Mouse (Mus musculus): Measurements from ENCODE around the gene Ttf1. TPM values are rescaled to one million over a fixed set of nuclear protein-coding genes. Genes with fewer than 3 reads are reported as not detected.

Gene Ttf1
- 10 to 100 TPM; 33.6 to 34.3 TPM for total RNA-seq (2023)

GRCm38 (mm10) chr2:29060135-29060597, at the start of gene Ttf1:
Gene Ttf1 (plus strand): TSS chr2:29060262.

GRCm38 (mm10) chr2:29054991-29055390, 5.1 kb upstream of the Ttf1 start, which contains the start of gene Cfap77:
Gene Cfap77 (minus strand): TSS chr2:29055066.

GRCm38 (mm10) chr2:29123907-29124569, 64.0 kb downstream of the Ttf1 start, which contains the start of gene Setx:
Gene Setx (plus strand): TSS chr2:29124181.

Other genes with a start within 250 kb of the Ttf1 start
- 10 to 100 TPM; 17.9 to 22.1 TPM for gene Gtf3c4, start 219.9 kb upstream of the Ttf1 start, total RNA-seq (2023)
- 10 to 100 TPM; 19.0 to 25.5 TPM for gene Ddx31, start 219.9 kb upstream of the Ttf1 start, total RNA-seq (2023)
- gene Barhl1, start 143.6 kb upstream of the Ttf1 start, total RNA-seq (2023), result not detected
- gene Cfap77, start 5.2 kb upstream of the Ttf1 start, total RNA-seq (2023), result under 1 TPM in 1 of 2 experiments, not detected in 1; 0.76 TPM
- gene Setx, start 63.9 kb downstream of the Ttf1 start, total RNA-seq (2023), result 100 to 1,000 TPM; 143 to 147 TPM
- gene Ntng2, start 192.7 kb downstream of the Ttf1 start, total RNA-seq (2023), result 10 to 100 TPM; 15.6 to 18.0 TPM

Data from T-cell, adult 66 days (primary cell).